Mouse (Mus musculus): ENCODE results near the gene Tgm6.
A peak's percentile ranks its signal among the peaks of the same experiment; 100 is the strongest.

Tgm6 gene

GRCm38 (mm10) chr2:130112116-130112515 is at the start of gene Tgm6:
Gene Tgm6 (plus strand): TSS chr2:130112416.
- DNase-seq (ENCODE audit: low read depth, low spot score): no peak

- peak; percentile 32 for DNase-seq (ENCODE audit: low read depth, low spot score)
These were observed 44.0 kb upstream of the Tgm6 start for GRCm38 (mm10) chr2:130068228-130068627.

GRCm38 (mm10) chr2:130070396-130070795 is 41.8 kb upstream of the Tgm6 start:
- no peak for DNase-seq (ENCODE audit: low read depth, low spot score)

- DNase-seq (ENCODE audit: low read depth, low spot score): no peak
These were observed 588 bp downstream of the Tgm6 start for GRCm38 (mm10) chr2:130112804-130113203.

GRCm38 (mm10) chr2:130113379-130113778 is 1.2 kb downstream of the Tgm6 start:
- no peak for DNase-seq (ENCODE audit: low read depth, low spot score)

GRCm38 (mm10) chr2:130118649-130119048 is 6.4 kb downstream of the Tgm6 start:
- no peak for DNase-seq (ENCODE audit: low read depth, low spot score)

GRCm38 (mm10) chr2:130125279-130126059 is 13.3 kb downstream of the Tgm6 start:
- DNase-seq (ENCODE audit: low read depth, low spot score): no peak

GRCm38 (mm10) chr2:130126073-130126472 is 13.9 kb downstream of the Tgm6 start:
- DNase-seq (ENCODE audit: low read depth, low spot score): no peak

- DNase-seq (ENCODE audit: low read depth, low spot score): no peak
These were observed 17.5 kb downstream of the Tgm6 start for GRCm38 (mm10) chr2:130129687-130130086.

GRCm38 (mm10) chr2:130143011-130143410 is 30.8 kb downstream of the Tgm6 start:
- DNase-seq (ENCODE audit: low read depth, low spot score): no peak

GRCm38 (mm10) chr2:130144703-130145324 is 32.6 kb downstream of the Tgm6 start:
- DNase-seq (ENCODE audit: low read depth, low spot score): no peak

- DNase-seq (ENCODE audit: low read depth, low spot score): no peak
These were observed 34.0 kb downstream of the Tgm6 start for GRCm38 (mm10) chr2:130146089-130146668.

GRCm38 (mm10) chr2:130155171-130155570 is 43.0 kb downstream of the Tgm6 start:
- DNase-seq (ENCODE audit: low read depth, low spot score): no peak

GRCm38 (mm10) chr2:130155851-130156250 is 43.6 kb downstream of the Tgm6 start:
- DNase-seq (ENCODE audit: low read depth, low spot score): no peak

GRCm38 (mm10) chr2:130157231-130158087 is 45.2 kb downstream of the Tgm6 start:
- no peak for DNase-seq (ENCODE audit: low read depth, low spot score)

- no peak for DNase-seq (ENCODE audit: low read depth, low spot score)
These were observed 45.8 kb downstream of the Tgm6 start for GRCm38 (mm10) chr2:130158088-130158437.

- DNase-seq (ENCODE audit: low read depth, low spot score): no peak
These were observed 50.5 kb downstream of the Tgm6 start for GRCm38 (mm10) chr2:130162701-130163100.

- no peak for DNase-seq (ENCODE audit: low read depth, low spot score)
These were observed 54.3 kb downstream of the Tgm6 start for GRCm38 (mm10) chr2:130166311-130167214.

GRCm38 (mm10) chr2:130167861-130168260 is 55.6 kb downstream of the Tgm6 start:
- no peak for DNase-seq (ENCODE audit: low read depth, low spot score)

- no peak for DNase-seq (ENCODE audit: low read depth, low spot score)
These were observed 59.5 kb downstream of the Tgm6 start for GRCm38 (mm10) chr2:130171674-130172073.

- DNase-seq (ENCODE audit: low read depth, low spot score): no peak
These were observed 64.6 kb downstream of the Tgm6 start for GRCm38 (mm10) chr2:130176820-130177219.

All from retina, adult 2 months (tissue).